Mouse (Mus musculus): ENCODE data around the gene Tor3a.

Tor3a gene

GRCm38 (mm10) chr1:156640577-156640976, 33.6 kb downstream of the Tor3a start:
- H3K27me3 ChIP-seq (ENCODE audit: insufficient read depth, low read length), result no peaks in the 10 kb centered on the region

GRCm38 (mm10) chr1:156639455-156639854, 34.7 kb downstream of the Tor3a start:
- no peak overlapping the region for H3K4me3 ChIP-seq (replicated peaks; ENCODE audit: low read length)
- TF ChIP-seq NANOG (IDR thresholded peaks at IDR 0.05; ENCODE audit: borderline replicate concordance, low read length) (no peak), POU5F1 (IDR thresholded peaks at IDR 0.05; ENCODE audit: borderline replicate concordance, low read length) (no peak), CTCF (conservative IDR thresholded peaks at IDR 0.05; ENCODE audit: low read length) (no peak)
- H3K27me3 ChIP-seq (ENCODE audit: insufficient read depth, low read length), result no peaks in the 10 kb centered on the region
- peaks cover 89% of the 10 kb centered on the region for H3K36me3 ChIP-seq (ENCODE audit: insufficient read depth, low read length)
- no peaks in the 10 kb centered on the region for H3K9me3 ChIP-seq (ENCODE audit: low read length)
- peaks cover 33% of the 10 kb centered on the region for H3K4me1 ChIP-seq (replicated peaks; ENCODE audit: low read depth, low read length)

More at GRCm38 (mm10) chr1:156640577-156640976, 33.6 kb downstream of the Tor3a start:
- Histone ChIP-seq H3K36me3 (ENCODE audit: insufficient read depth, low read length) (peaks cover 89% of the 10 kb centered on the region), H3K4me3 (replicated peaks; ENCODE audit: low read length) (no peak overlapping the region), H3K9me3 (ENCODE audit: low read length) (no peaks in the 10 kb centered on the region), H3K4me1 (replicated peaks; ENCODE audit: low read depth, low read length) (peaks cover 43% of the 10 kb centered on the region)
- TF ChIP-seq POU5F1 (IDR thresholded peaks at IDR 0.05; ENCODE audit: borderline replicate concordance, low read length) (no peak), CTCF (conservative IDR thresholded peaks at IDR 0.05; ENCODE audit: low read length) (no peak), NANOG (IDR thresholded peaks at IDR 0.05; ENCODE audit: borderline replicate concordance, low read length) (no peak)

- Histone ChIP-seq H3K4me1 (replicated peaks; ENCODE audit: low read depth, low read length) (peaks cover 10% of the 10 kb centered on the region; the same call in 1 of the 2 replicates), H3K9me3 (ENCODE audit: low read length) (no peaks in the 10 kb centered on the region), H3K4me3 (replicated peaks; ENCODE audit: low read length) (no peak overlapping the region), H3K36me3 (ENCODE audit: insufficient read depth, low read length) (peaks cover 87% of the 10 kb centered on the region), H3K27me3 (ENCODE audit: insufficient read depth, low read length) (no peaks in the 10 kb centered on the region)
- TF ChIP-seq NANOG (IDR thresholded peaks at IDR 0.05; ENCODE audit: borderline replicate concordance, low read length) (no peak), POU5F1 (IDR thresholded peaks at IDR 0.05; ENCODE audit: borderline replicate concordance, low read length) (no peak), CTCF (conservative IDR thresholded peaks at IDR 0.05; ENCODE audit: low read length) (no peak)
Measured at GRCm38 (mm10) chr1:156635148-156635547, 39.0 kb downstream of the Tor3a start.

GRCm38 (mm10) chr1:156633095-156633494, 41.1 kb downstream of the Tor3a start:
- Histone ChIP-seq H3K4me3 (replicated peaks; ENCODE audit: low read length) (no peak overlapping the region), H3K4me1 (replicated peaks; ENCODE audit: low read depth, low read length) (peaks cover 13% of the 10 kb centered on the region; the same call in 1 of the 2 replicates), H3K27me3 (ENCODE audit: insufficient read depth, low read length) (no peaks in the 10 kb centered on the region), H3K36me3 (ENCODE audit: insufficient read depth, low read length) (peaks cover 88% of the 10 kb centered on the region), H3K9me3 (ENCODE audit: low read length) (no peaks in the 10 kb centered on the region)
- no peak for TF ChIP-seq POU5F1 (IDR thresholded peaks at IDR 0.05; ENCODE audit: borderline replicate concordance, low read length)
- peak; percentile 36 for TF ChIP-seq CTCF (conservative IDR thresholded peaks at IDR 0.05; ENCODE audit: low read length)

GRCm38 (mm10) chr1:156630965-156631364, 43.2 kb downstream of the Tor3a start:
- Histone ChIP-seq H3K4me1 (replicated peaks; ENCODE audit: low read depth, low read length) (peaks cover 16% of the 10 kb centered on the region), H3K36me3 (ENCODE audit: insufficient read depth, low read length) (peaks cover 80% of the 10 kb centered on the region), H3K27me3 (ENCODE audit: insufficient read depth, low read length) (no peaks in the 10 kb centered on the region), H3K4me3 (replicated peaks; ENCODE audit: low read length) (no peak overlapping the region), H3K9me3 (ENCODE audit: low read length) (no peaks in the 10 kb centered on the region)
- TF ChIP-seq POU5F1 (IDR thresholded peaks at IDR 0.05; ENCODE audit: borderline replicate concordance, low read length), result no peak
- no peak for TF ChIP-seq NANOG (IDR thresholded peaks at IDR 0.05; ENCODE audit: borderline replicate concordance, low read length)
- peak; percentile 69 for TF ChIP-seq CTCF (conservative IDR thresholded peaks at IDR 0.05; ENCODE audit: low read length)

- peaks cover 79% of the 10 kb centered on the region for H3K36me3 ChIP-seq (ENCODE audit: insufficient read depth, low read length)
- no peaks in the 10 kb centered on the region for H3K27me3 ChIP-seq (ENCODE audit: insufficient read depth, low read length)
- H3K4me1 ChIP-seq (replicated peaks; ENCODE audit: low read depth, low read length), result peaks cover 24% of the 10 kb centered on the region
- H3K9me3 ChIP-seq (ENCODE audit: low read length), result no peaks in the 10 kb centered on the region
- TF ChIP-seq POU5F1 (IDR thresholded peaks at IDR 0.05; ENCODE audit: borderline replicate concordance, low read length) (no peak), CTCF (conservative IDR thresholded peaks at IDR 0.05; ENCODE audit: low read length) (0 out of 2 replicates have a peak, but pooled peaks have one; percentile 11), NANOG (IDR thresholded peaks at IDR 0.05; ENCODE audit: borderline replicate concordance, low read length) (no peak)
- no peak overlapping the region for H3K4me3 ChIP-seq (replicated peaks; ENCODE audit: low read length)
Measured at GRCm38 (mm10) chr1:156629984-156630383, 44.2 kb downstream of the Tor3a start.

- Histone ChIP-seq H3K9me3 (ENCODE audit: low read length) (no peaks in the 10 kb centered on the region), H3K4me1 (replicated peaks; ENCODE audit: low read depth, low read length) (peaks cover 27% of the 10 kb centered on the region), H3K4me3 (replicated peaks; ENCODE audit: low read length) (no peak overlapping the region), H3K27me3 (ENCODE audit: insufficient read depth, low read length) (no peaks in the 10 kb centered on the region), H3K36me3 (ENCODE audit: insufficient read depth, low read length) (peaks cover 76% of the 10 kb centered on the region)
- TF ChIP-seq POU5F1 (IDR thresholded peaks at IDR 0.05; ENCODE audit: borderline replicate concordance, low read length) (no peak), NANOG (IDR thresholded peaks at IDR 0.05; ENCODE audit: borderline replicate concordance, low read length) (peak; percentile 17; the same call in 1 of the 2 replicates), CTCF (conservative IDR thresholded peaks at IDR 0.05; ENCODE audit: low read length) (peak; percentile 71)
Measured at GRCm38 (mm10) chr1:156626729-156627128, 47.4 kb downstream of the Tor3a start.

- Histone ChIP-seq H3K27me3 (ENCODE audit: insufficient read depth, low read length) (no peaks in the 10 kb centered on the region), H3K9me3 (ENCODE audit: low read length) (no peaks in the 10 kb centered on the region), H3K4me3 (replicated peaks; ENCODE audit: low read length) (no peak overlapping the region), H3K36me3 (ENCODE audit: insufficient read depth, low read length) (peaks cover 69% of the 10 kb centered on the region), H3K4me1 (replicated peaks; ENCODE audit: low read depth, low read length) (peaks cover 36% of the 10 kb centered on the region)
- no peak for TF ChIP-seq NANOG (IDR thresholded peaks at IDR 0.05; ENCODE audit: borderline replicate concordance, low read length)
Measured at GRCm38 (mm10) chr1:156624231-156624630, 49.9 kb downstream of the Tor3a start.

GRCm38 (mm10) chr1:156620951-156621350, 53.2 kb downstream of the Tor3a start:
- Histone ChIP-seq H3K4me3 (replicated peaks; ENCODE audit: low read length) (no peak overlapping the region), H3K9me3 (ENCODE audit: low read length) (no peaks in the 10 kb centered on the region), H3K27me3 (ENCODE audit: insufficient read depth, low read length) (no peaks in the 10 kb centered on the region), H3K36me3 (ENCODE audit: insufficient read depth, low read length) (peaks cover 53% of the 10 kb centered on the region), H3K4me1 (replicated peaks; ENCODE audit: low read depth, low read length) (peaks cover 60% of the 10 kb centered on the region)
- TF ChIP-seq NANOG (IDR thresholded peaks at IDR 0.05; ENCODE audit: borderline replicate concordance, low read length), result no peak
- no peak for TF ChIP-seq CTCF (conservative IDR thresholded peaks at IDR 0.05; ENCODE audit: low read length)
- TF ChIP-seq POU5F1 (IDR thresholded peaks at IDR 0.05; ENCODE audit: borderline replicate concordance, low read length), result no peak
